ENCODE assay signal across 22 mouse cellular contexts in the genomic region with DNA sequence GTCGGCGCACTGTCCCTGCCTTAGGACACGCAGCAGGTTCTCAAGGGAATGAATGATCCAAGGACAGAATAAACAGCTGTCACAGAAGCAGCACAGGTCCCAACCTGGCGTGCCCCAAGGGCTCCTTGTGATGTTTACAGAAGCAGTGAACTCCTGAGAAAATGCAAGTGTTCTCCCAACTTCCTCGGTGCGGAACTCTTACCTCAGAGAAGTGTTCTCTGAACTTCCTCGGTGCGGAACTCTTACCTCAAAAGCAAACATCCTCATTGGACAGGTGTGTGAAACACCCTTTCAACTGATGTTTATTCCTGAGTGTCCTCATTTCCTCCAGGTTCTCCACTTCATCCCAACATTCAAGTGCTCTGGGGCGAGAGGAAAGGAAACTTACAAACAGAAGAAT. TPM values are rescaled to one million over a fixed set of nuclear protein-coding genes. Genes with fewer than 3 reads are reported as not detected.
"Had no signal": no experiment of that assay in that cellular context is flagged by ENCODE, and none has a peak within 500 bp of the region (broad histone marks: within the 10 kb centered on the region; RNA-seq: fewer than 3 reads in every experiment).

No protein-coding gene starts in this region.

- H3K36me3 ChIP-seq: liver, embryonic 12.5 days; midbrain, embryonic 13.5 days; midbrain, embryonic 15.5 days; neural tube, embryonic 12.5 days had no signal

- DNase-seq: lung, embryonic 14.5 days; retina, postnatal 1 day; right cerebral cortex, adult 18-20 months; right cerebral cortex, postnatal 25 days; right cerebral cortex, postnatal 4 days; spleen, adult 18-20 months; thymus, adult 18-20 months; thymus, postnatal 14 days; thymus, postnatal 4 days had no signal

- H3K4me2 ChIP-seq: liver, embryonic 12.5 days; lung, embryonic 14.5 days; midbrain, embryonic 11.5 days; midbrain, embryonic 13.5 days; midbrain, embryonic 15.5 days; neural tube, embryonic 12.5 days had no signal

- H3K4me3 ChIP-seq: liver, embryonic 12.5 days; megakaryocyte, embryonic 14.5 days; midbrain, embryonic 13.5 days; midbrain, embryonic 15.5 days; neural tube, embryonic 12.5 days had no signal

- H3K27ac ChIP-seq: liver, embryonic 12.5 days; liver, embryonic 14.5 days; macrophage; midbrain, embryonic 13.5 days; midbrain, embryonic 15.5 days; neural tube, embryonic 12.5 days had no signal

- H3K9me3 ChIP-seq: liver, embryonic 12.5 days; midbrain, embryonic 13.5 days; midbrain, embryonic 15.5 days; neural tube, embryonic 12.5 days had no signal

- ATAC-seq: liver, embryonic 12.5 days; midbrain, embryonic 13.5 days; midbrain, embryonic 15.5 days had no signal

- H3K9ac ChIP-seq: liver, embryonic 12.5 days; liver, embryonic 14.5 days; lung, embryonic 14.5 days; midbrain, embryonic 13.5 days; midbrain, embryonic 15.5 days; neural tube, embryonic 12.5 days had no signal

RNA-seq across cellular contexts. Expression of a gene that starts 15.3 kb away (rescaled TPM):
- polyA plus RNA-seq: liver, adult 2 months; liver, embryonic 16.5 days; lung, embryonic 14.5 days; midbrain, embryonic 15.5 days; midbrain, postnatal 0 days; neural tube, embryonic 14.5 days; thymus, postnatal 0 days had no signal
